Mouse (Mus musculus) heart, adult 18-20 months (tissue): ENCODE results near the gene Ildr2. TPM values are rescaled to one million over a fixed set of nuclear protein-coding genes. Genes with fewer than 3 reads are reported as not detected.

Experiments
- DNase-seq, 2 experiments: peaks; one replicate each; pipeline ENCODE4 v3.0.0; 2021 to 2022; ENCODE audit warnings: mixed read lengths in 1 of 2
- total RNA-seq, 2 experiments: library from RNA; stranded (reverse); gene quantifications; 2 replicates each; pipeline ENCODE4 v1.2.3; 2021

Ildr2 gene
- total RNA-seq, 2 experiments from 2014 or later = 2.2 to 3.8 TPM

DNA sequence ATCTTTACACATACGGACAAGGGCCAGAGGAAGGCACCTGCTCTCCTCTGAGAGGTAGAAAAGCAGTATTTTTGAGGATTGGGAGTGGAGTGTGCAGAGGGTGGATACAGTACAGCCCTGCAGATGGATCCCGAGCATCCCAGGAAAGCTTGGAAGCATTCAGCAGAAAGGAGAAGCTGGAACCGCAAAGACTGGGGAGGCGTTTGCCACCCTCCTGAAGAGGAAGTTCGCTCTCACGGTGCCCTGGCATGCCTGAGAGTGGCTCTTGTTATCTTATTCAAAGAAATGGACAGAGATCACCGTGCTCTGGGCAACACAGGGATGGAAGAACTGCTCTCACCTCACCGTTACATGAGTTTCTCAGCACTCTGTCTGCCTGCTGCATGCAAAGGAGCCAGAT, 30.5 kb downstream of the Ildr2 start:
- DNase-seq = no peak

DNA sequence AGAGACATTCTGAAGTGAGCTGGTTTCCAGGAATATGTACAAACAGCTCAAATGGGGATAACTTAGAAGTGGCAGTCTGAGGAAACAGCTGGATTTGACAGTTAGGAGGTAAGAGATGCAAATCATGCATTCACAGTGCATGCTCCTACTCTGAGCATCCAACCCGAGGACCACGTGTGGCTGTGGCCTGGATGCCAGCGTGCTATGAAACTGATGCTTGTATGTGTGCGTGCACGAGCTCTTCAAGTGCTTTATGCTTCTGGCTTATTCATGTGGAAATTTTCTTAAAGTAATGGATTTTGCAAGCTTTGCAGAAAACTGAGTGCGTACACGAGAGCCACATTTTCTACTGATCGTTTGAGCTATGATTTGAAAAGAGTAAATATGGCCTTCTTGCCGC, 32.3 kb downstream of the Ildr2 start:
- DNase-seq = no peak

DNA sequence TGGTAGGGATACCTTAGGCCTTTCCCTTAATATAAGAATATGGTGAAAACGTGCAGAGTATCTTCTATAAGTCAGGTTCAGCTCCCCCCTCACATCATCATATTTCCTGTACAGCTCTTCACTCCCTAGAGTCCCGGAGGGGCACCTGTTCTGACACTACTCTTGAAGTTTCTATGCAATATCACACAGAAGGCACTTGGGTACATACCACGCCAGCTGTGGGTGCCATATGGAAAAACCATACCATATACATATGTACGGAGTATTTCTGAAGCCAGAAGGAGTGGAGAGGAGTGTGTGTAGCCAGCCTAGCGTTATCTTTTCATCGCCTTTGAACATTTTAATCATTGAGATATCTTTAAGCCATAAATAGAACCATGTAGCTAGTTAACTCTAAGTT, 36.6 kb downstream of the Ildr2 start:
- no peak for DNase-seq

DNA sequence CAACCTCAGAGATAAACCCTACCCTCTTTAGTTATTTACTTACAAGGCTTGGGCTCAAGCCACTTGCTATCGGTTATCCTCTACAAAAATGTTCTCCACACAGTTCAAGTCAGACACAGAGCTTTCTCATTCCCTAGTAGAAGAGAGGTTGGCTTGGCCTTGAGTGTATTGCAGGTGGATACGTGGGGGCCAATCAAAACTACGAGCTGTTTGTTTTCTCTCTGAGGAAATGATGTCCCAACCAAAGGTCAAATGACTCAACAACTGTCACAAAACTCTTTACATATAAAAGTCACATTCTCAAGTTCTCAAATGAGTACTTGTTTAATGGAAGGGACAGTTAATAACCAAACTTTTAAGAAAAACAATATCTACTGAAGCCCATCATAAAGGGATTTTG, 39.1 kb downstream of the Ildr2 start:
- DNase-seq = no peak

DNA sequence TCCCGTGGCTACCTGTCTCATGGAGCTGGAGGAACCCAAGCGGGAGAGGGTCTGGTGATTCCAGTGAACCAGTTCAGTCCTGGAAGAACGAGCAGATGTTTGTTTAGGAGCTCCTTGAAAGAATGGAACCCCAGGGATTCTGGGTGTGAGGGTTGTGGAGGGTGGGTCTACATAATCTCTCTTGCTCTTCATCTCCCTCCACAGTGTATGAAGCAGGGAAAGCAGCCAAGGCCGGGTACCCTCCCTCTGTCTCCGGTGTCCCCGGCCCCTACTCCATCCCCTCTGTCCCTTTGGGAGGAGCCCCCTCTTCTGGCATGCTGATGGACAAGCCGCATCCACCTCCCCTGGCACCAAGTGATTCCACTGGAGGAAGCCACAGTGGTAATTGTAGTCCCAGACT, 41.6 kb downstream of the Ildr2 start:
- DNase-seq = no peak

DNA sequence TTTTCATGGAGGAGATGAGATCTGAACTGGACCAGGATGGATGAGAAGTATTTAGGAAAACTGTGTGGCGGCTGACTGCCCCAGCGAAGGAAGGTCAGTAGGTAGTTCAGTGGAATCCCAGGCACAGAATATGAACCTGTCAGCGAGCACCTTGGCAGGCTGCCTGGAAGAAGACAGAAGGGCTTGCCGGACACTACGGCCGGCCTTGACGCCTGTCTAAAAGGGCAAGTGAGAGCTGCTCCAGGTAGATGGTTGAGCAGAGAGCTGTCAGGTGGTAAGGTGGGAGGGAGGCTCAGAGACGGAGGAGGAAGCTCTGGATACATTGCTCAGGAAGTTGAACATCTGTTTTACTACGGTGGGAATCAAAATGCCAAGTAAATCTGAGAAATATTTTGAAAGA, 42.4 kb downstream of the Ildr2 start:
- no peak for DNase-seq

DNA sequence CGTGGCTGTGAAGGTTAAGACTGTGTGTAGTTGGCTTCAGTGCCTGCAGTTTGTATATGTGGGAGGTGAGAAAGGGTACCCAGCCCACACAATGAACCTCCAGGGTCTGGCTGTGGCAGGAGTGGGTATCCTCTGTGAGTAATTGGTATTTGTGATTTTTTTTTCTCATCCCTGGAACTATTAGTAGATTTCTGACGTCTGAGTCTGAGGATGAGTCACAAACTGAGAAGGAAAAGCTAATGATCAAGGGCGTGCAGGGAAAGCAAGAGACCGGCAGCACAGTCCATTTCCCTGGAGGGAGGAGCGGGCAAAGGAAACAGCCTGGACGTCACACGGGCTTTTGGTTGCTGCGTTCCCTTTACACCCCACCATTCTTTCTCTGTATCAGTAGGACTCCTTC, 43.0 kb downstream of the Ildr2 start:
- DNase-seq = no peak

DNA sequence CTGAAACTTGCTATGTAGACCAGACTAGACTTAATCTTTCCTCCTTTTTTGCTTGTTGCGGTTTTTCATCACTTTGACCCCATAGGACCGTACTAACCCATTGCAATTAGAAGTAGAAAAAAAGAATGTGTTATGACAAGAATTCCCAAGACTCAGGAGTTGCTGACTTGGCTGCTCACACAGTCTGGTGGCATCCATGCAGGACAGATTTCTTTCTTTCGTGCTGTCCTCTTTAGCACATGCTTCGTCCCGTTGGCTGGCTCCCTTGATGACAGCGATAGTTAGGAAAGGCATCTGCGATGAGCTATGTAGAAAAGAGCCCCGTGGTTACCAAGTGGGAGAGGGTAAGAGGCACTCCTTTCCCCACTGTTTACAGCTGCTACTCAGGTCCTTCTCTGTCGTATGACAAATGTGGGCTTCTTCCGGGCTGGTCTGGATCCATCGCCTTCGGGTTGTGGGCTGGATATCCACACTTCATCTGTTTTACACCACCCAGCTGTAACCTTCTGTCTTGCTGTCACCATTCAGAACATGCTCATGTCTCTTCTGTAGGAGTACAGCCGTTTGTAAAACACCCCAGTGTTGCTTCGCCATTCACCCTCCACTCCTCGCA, 43.7 kb downstream of the Ildr2 start:
- no peak for DNase-seq

DNA sequence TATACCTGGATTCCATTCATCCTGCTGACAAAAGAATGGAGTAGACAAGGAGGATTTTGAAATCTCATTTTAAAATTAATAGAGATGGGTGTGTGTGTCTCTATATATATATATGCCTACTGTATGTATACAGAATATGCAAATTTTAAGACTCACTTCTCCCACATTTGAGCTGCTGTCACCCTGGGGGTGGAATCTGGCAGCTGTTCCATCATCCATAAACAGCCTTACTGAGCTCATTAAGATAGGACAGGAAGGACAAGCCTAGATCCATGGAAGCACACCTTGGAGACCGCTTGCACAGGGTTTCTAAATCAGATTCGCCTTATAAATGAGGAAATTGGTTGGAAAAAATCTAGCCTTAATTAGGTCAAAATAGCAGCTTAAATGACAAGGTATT, 44.9 kb downstream of the Ildr2 start:
- no peak for DNase-seq

DNA sequence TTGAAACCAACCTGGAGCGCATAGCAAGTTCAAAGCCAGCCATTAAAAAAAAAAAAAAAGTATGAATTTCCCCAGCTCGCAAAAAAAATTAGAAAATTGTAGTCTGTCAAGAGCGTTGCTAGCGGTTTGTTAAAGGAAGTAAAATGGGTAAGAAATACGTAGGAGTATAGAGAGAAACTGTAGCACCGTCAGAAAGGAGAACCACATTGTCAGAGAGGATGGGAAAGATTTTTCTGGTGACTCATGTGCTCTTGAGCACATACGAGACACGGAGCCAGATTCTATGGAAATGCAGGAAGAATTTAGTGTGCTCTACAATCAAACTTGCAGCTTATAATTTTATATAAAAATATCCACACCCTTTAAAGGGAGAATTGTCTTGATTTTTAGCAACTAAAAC, 45.9 kb downstream of the Ildr2 start:
- no peak for DNase-seq

DNA sequence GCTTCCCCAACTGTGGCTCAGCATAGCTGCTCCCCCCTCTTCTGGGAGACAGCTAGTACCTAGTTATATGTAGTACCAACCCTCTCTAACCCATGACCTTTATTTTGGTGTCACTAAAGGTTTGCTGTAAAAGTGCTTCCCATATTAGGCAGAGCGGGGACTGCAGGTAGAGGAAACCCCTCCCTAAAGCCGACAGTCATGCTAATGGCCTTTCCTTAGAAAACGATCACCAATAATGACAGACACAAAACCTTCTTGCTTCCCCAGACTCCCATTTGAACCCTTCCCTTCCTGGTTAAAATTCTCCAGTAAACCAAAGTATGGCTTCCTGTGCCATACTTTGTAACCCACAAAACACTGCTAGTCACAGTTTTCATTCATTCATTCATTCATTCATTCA, 46.6 kb downstream of the Ildr2 start:
- no peak for DNase-seq

DNA sequence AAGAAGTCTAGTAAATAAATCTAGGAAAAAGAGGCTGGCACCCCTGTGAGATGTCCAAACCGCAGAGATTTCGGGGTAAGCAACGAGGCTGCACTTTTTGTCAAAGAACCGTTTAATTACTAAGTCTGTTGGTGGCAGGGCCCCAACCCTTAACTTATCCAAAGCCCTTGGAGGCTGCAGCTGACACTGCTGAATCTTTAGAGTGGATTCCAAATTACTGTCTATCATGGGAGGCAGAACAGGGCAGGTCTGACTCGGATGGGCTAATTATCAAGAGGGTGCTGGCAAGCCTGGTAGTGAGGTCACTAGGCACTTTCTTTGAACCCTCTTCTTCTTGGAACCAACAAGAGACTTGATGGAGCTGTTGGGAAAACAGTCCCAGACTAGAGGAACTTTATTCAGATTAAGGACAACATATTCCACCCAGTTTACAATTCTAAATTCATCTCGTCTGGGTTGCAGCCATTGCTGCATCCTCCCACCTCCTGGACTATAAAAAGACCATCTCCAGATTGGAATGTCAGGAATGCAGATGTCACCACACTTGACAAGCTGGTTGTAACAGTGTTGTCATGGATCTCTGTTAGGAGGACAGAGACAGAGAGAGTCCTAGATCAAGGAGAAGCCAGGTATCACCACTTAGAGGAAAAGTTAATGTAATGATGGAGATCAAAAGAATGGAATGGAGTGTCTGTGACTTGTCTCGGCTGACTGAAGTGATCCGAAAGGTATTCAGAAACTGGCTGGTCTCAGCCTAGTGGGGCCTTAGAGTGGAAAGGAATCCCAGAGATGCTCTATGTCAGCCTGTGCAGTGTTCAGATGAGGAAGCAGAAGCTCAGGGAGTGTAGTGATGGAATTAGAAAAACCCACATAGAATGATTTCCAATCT, 50.7 kb downstream of the Ildr2 start:
- DNase-seq = no peak

DNA sequence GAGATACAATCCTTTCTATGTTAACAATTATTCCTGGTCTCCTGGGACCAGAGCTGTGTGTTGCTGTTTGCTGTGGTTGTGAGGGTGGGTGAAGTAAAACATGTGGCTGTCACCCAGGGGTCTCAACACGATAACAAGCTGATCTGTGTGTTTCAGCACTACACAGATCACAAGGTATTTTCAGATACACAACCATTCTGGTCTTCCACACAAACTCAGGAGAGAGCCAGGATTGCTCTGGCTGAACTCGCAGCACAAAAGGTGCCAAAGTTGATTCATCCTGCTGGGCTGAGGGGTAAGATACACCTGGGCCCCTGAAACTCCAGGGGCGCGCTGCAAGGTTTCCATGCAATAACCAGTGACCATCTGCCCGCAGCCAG, 54.5 kb downstream of the Ildr2 start:
- no peak for DNase-seq

DNA sequence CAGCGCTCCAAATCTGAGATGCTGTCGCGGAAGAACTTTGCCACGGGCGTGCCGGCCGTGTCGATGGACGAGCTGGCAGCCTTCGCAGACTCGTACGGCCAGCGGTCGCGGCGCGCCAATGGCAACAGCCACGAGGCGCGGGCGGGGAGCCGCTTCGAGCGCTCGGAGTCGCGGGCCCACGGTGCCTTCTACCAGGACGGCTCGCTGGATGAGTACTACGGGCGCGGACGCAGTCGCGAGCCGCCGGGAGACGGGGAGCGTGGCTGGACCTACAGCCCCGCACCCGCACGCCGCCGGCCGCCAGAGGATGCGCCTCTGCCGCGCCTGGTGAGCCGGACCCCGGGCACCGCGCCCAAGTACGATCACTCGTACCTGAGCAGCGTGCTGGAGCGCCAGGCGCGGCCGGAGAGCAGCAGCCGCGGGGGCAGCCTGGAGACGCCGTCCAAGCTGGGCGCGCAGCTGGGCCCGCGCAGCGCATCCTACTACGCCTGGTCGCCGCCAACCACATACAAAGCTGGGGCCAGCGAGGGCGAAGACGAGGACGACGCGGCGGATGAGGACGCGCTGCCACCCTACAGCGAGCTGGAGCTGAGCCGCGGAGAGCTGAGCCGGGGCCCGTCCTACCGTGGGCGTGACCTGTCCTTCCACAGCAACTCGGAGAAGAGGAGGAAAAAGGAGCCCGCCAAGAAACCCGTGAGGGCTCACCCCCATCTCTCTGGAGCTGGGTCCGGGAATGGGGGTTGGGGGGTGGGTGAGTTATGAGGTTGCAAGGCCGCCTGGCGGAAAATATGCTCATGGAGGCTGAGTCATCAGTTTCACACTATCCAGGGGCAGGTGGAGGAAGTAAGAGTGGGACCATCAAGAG, 55.1 kb downstream of the Ildr2 start:
- DNase-seq = no peak

DNA sequence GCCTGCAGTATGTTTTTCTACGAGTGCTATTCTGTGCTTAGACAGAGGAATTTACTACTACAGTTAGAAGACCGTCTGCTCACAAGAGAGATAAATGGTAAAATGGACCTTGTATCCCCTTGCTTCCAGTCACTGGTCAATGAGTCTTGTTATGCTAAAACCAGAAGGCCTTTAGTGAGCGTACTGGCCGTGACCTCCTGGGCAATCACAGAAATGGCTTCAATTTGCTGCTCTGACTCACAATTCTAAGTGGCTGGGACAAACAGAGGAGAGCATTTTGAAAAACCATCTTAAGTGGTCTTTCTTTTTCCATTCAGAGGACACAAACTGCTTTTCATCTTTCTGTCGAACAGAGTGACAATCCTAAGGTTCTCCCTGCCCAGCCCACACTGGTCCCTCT, 57.2 kb downstream of the Ildr2 start:
- no peak for DNase-seq

DNA sequence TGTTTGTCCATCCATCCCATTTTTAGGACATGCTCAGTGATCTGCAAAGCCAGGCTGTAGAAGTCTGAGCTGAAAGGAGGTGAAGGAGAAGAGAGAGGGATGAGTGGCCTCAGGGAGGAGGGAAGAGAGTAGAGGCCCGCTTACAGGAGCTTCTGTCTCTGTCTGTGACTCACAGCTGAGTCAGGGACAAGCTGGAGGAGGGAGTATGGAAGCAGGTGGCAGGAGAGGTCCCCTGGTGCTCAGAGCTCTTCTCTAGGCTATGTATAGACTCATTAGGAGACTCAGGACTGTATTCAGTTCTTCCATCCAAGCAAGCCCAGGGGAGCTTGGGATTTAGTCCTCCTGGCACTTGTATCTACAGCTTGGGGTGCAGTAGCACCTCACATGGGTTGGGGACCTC, 59.7 kb downstream of the Ildr2 start:
- no peak for DNase-seq

DNA sequence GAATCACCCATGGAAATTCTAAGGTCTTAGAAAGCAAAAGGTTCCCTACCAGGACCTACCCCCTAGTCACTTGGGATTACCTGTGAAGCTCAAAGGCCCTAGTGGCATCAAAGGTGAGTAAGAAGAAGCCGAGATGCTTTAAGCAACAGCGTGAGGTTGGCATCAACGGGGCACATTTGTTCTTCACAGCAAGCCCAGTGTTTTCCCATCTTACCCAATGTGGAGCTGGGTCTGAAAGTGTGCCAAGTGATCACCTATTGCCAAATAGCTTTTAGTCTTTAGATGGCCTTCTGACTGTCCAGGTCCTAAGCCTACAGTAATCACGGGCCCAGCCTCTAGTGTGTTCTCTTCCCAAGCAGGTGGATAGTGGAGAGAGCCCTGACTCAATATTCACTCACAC, 61.8 kb downstream of the Ildr2 start:
- no peak for DNase-seq

DNA sequence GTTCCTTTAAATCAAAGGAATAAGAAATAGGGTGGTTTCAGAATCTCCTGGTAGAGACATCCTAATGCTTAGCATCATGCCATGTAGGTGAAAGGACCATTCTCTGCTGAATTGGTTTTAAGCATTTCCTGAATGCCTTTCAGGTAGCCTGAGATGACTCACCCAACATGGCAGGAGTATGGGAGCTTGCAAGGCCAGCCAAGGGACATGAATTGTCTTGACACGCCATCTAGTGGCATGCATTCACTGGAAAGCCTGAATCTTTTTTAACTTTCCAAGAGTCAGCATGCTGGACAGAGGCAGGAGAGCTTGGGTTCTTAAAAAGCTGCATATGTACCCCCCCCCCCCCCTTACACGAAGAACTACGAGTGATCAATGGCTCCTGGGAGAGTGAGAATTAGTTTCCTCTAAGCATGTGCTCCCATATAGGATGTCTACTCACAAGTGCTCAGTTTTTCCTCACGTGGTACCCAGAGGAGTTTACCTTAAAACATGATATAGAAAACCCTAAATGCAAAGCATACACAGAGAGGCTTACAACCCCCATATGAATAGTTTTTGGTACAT, 65.3 kb downstream of the Ildr2 start:
- peak; percentile 48 to 71 for DNase-seq

DNA sequence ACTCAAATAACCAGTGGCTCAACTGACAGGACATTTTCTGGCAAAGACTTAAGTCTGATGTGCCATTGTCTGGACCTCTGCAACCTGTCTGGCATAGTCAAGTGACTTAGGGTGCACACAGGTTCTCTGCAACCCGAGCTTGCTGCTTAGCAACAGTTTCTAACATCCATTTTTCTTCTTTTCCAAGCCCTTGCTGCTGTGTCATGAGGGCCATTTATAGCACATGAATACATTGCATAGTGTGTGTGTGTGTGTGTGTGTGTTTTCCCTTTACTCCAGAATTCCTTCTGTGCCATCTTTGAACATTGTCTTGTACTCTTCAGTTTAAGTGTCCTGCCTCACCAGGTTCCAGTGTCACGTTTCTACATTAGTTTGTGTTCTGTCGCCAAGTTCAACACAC, 72.5 kb downstream of the Ildr2 start:
- no peak for DNase-seq

DNA sequence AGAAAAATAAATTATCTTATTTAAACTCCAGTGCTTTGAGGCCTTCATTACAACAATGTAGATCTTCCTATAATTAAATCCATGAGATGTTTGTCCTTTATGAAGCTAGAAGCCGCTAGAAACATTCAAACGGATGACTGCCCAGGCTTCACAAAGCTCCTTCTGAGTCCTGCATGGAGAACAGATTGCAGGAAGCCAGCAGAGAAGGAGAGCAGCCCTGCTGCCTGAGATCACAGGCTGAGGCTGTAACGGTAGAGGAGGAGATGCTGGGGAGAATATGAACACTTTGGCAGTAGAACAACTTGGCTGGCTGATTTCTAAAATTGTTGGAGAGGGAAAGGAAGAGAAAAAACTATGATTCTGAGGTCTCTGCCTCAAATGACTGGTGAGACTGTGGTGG, 76.8 kb downstream of the Ildr2 start:
- no peak for DNase-seq

DNA sequence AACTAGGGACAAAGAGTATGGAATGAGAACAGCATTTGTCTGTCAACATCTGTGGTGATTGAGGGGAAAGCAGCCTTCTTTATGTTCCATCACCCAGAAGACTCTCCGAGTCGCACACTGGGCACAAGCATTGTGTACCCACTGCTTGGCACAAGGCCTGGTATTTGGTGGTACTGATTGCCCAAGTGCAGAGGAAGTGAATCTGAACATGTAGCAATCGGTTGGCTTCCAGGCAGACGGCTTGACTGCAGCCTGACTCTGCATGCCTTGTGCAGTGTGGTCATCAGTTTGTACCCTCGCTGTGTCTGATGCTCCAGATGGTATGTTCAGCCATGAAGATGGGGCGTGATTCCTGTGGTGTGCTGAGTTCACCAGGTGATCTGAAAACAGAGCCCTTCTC, 85.2 kb downstream of the Ildr2 start:
- DNase-seq = peak; percentile 33 to 67

DNA sequence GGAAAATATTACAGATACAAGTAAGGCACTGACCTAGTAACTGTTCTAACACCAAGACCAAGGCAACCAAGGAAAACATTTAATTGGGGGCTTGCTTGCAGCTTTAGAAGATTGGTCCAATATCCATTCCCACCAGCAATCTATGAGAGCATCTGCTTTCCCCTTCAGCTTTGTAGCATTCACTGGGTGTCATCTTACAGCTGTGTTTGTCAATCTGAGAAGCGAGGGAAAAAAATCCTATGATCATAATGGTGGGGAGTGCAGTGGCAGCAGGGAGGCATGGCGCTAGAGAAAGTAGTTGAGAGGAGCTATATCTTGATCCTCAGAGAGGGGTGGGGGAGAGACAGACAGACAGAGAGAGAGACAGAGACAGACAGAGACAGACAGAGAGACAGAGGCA, 88.1 kb downstream of the Ildr2 start:
- DNase-seq = no peak

DNA sequence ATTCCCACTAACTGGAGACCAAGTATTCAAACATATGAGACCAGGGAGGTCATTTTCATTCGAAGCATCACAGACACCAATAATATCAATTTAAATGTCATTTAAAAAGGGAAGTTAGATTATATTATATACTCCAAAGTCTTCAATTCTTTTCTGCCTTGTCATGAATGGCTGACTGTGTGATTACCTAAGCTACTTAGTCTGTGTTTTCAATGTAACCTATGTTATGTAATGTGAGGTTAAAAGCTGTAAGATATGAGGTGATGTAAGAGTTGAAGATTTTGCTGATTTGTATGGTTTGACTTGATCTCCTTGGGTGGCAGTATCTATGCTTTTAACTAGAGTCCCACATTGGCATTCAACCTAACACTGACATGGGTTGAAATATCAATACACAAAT, 88.6 kb downstream of the Ildr2 start:
- DNase-seq = no peak
